Mouse (Mus musculus) stomach, embryonic 14.5 days (tissue): Measurements from ENCODE around the gene 4632433K11Rik. TPM values are rescaled to one million over a fixed set of nuclear protein-coding genes. Genes with fewer than 3 reads are reported as not detected.
A peak's percentile ranks its signal among the peaks of the same experiment; 100 is the strongest.

Experiments
- ATAC-seq: fragments of 200-750 bp; cut with Nextera tagmentation; 2 replicates; pipeline ENCODE4 v1.8.0; 2017; ENCODE audit warnings: low read depth, moderate TSS enrichment; ENCODE audit not compliant: insufficient number of reproducible peaks, insufficient read depth, low FRiP score
- H3K27ac ChIP-seq: fragments of 300-500 bp; sonication (generic); 2 replicates; pipeline ENCODE4 v1.5.1; 2014; ENCODE audit warnings: mild to moderate bottlenecking, low read length, moderate library complexity, mixed read lengths
- H3K27me3 ChIP-seq: fragments of 300-500 bp; sonication (generic); 2 replicates; pipeline ENCODE4 v1.6.1; 2014; ENCODE audit warnings: low read length, control low read depth, mixed read lengths; ENCODE audit not compliant: control insufficient read depth, insufficient read depth
- H3K36me3 ChIP-seq: fragments of 300-500 bp; sonication (generic); 2 replicates; pipeline ENCODE4 v1.6.1; 2014; ENCODE audit warnings: mild to moderate bottlenecking, control low read depth, low read length, moderate library complexity, mixed read lengths; ENCODE audit not compliant: control insufficient read depth, insufficient read depth
- H3K4me1 ChIP-seq: fragments of 300-500 bp; sonication (generic); 2 replicates; pipeline ENCODE4 v1.6.1; 2014; ENCODE audit warnings: low read length, control low read depth, mixed read lengths; ENCODE audit not compliant: control insufficient read depth, insufficient read depth
- H3K4me2 ChIP-seq: fragments of 300-500 bp; sonication (generic); replicated peaks from 2 replicates; pipeline ENCODE4 v1.6.1; 2014; ENCODE audit warnings: low read depth, low read length, control low read depth
- H3K4me3 ChIP-seq: fragments of 300-500 bp; sonication (generic); 2 replicates; pipeline ENCODE4 v1.5.1; 2014; ENCODE audit warnings: low read depth, low read length, control low read depth
- H3K9ac ChIP-seq: fragments of 300-500 bp; sonication (generic); replicated peaks from 2 replicates; pipeline ENCODE4 v1.6.1; 2014; ENCODE audit warnings: low read depth, mild to moderate bottlenecking, control low read depth, low read length, moderate library complexity, mixed read lengths
- H3K9me3 ChIP-seq: fragments of 300-500 bp; sonication (generic); 2 replicates; pipeline ENCODE4 v1.6.1; 2016; ENCODE audit warnings: low read depth, low read length, control low read depth; ENCODE audit not compliant: control insufficient read depth
- WGBS: fragments of 180-500 bp; shearing (Covaris S2); extraction: QIAGEN DNeasy Blood & Tissue Kit; methylation state at CpG from one replicate; pipeline ENCODE4 v1.1.7; 2014; 5-methylcytosine and 5-hydroxymethylcytosine counted together
- polyA plus RNA-seq: library from polyadenylated mRNA; unstranded; fragments of >200 nt; fragmentation: Nextera tagmentation; extraction: Ambion mirVana; gene quantifications from 2 replicates; pipeline ENCODE4 v1.2.1, GENCODE M21; 2014

The 4632433K11Rik gene
- polyA plus RNA-seq, 1 experiment from 2014 or later, result not detected

DNA sequence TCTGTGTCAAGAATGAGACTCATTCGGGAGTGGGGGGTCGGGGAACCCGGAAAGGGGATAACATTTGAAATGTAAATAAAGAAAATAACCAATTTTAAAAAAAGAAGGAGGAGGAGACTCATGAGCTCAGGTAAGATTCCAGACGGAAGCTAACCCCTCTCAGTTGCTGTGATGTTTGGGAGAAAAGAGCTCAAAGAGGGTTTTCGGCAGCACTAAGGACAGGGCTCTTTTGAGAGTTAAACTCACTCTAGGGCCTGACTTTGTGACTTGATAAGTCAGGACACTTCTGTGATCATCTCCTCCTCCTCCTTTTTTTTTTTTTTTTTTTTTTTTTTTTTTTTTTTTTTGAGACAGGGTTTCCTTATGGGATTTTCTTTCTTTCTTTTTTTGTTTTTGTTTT is 5.0 kb downstream of the 4632433K11Rik start:
- ATAC-seq, result no peak
- Histone ChIP-seq H3K4me3 (peak overlapping the region; percentile 57), H3K27ac (peak overlapping the region; percentile 95; the same call in 1 of the 2 replicates), H3K36me3 (peaks cover 15% of the 10 kb centered on the region; the same call in 1 of the 2 replicates), H3K4me2 (peak overlapping the region; percentile 44), H3K27me3 (no peaks in the 10 kb centered on the region), H3K9ac (peak overlapping the region; percentile 63; the same call in 1 of the 2 replicates), H3K4me1 (no peaks in the 10 kb centered on the region), H3K9me3 (no peaks in the 10 kb centered on the region; the same call in 1 of the 2 replicates)
- 29% methylated on average over 5 of the region's 5 CpGs for WGBS

DNA sequence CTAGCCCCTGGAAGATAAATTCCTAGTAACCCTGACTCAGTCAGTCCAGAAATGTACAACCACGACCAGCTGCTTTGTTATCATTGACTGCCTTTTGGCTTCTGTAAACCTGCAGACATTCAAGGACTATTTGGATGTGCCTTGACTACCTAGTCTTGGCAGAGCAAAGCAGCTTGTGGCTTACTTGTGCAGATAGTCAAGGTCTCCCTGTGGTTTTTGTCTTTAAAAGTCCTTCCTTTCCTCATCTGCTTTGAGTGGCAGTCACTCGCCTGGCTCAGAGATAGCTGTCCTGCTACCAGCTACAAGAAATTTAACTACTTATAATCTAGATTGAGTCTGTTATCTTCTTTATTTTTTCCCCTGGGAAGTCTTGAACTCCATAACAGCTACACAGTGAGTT is 11.1 kb downstream of the 4632433K11Rik start:
- no peak overlapping the region for H3K9ac ChIP-seq
- no peaks in the 10 kb centered on the region for H3K36me3 ChIP-seq
- no peaks in the 10 kb centered on the region for H3K27me3 ChIP-seq
- no peak overlapping the region for H3K4me3 ChIP-seq
- no peak overlapping the region for H3K27ac ChIP-seq
- no peaks in the 10 kb centered on the region for H3K9me3 ChIP-seq
- no peak overlapping the region for H3K4me2 ChIP-seq
- no peaks in the 10 kb centered on the region for H3K4me1 ChIP-seq
- ATAC-seq, result no peak
- 77% methylated on average over 2 of the region's 2 CpGs for WGBS

DNA sequence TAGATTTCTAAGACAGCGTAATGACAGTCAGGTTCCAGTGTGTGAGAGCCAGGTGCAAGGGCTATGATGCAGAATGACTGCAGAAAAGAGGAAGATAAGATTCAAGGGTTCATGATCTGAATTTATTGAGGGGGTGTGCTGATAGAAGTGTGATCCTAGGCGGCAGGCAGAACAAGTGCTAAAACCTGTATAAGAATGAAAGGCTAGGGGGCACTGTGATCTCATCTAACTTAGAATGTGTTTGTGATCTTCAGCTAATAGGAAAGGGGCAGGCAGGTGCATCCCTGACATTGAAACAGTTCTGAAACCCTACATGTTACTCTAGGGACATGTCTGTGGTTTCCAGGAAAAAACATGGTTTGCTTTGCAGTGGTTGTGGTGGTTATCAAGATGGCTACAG is 12.2 kb downstream of the 4632433K11Rik start:
- no peaks in the 10 kb centered on the region for H3K9me3 ChIP-seq
- H3K4me2 ChIP-seq, result no peak overlapping the region
- 75% methylated on average over 2 of the region's 2 CpGs for WGBS
- no peak overlapping the region for H3K4me3 ChIP-seq
- no peaks in the 10 kb centered on the region for H3K27me3 ChIP-seq
- H3K4me1 ChIP-seq, result no peaks in the 10 kb centered on the region
- H3K9ac ChIP-seq, result no peak overlapping the region
- ATAC-seq, result no peak
- H3K27ac ChIP-seq, result no peak overlapping the region
- H3K36me3 ChIP-seq, result no peaks in the 10 kb centered on the region

DNA sequence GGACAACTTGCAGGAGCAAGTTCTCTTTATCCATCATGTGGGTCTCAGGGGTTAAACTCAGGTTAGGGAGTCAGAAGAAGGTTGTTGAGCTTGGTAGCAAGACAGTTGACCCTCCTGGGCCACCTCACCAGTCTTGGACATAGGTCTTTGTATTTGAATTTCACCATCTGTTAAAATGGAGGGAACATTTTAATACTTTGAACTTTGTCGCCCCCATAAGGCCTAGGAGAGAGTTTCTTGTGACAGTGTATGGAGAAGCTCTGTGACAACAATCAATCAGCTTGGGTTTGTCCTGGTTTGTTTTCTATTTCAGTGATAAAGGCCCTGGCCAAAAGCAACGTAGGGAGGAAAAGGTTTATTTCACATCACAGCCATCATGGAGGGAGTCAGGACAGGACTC is 13.4 kb downstream of the 4632433K11Rik start:
- Histone ChIP-seq H3K4me3 (no peak overlapping the region), H3K4me2 (no peak overlapping the region), H3K36me3 (no peaks in the 10 kb centered on the region), H3K27ac (no peak overlapping the region), H3K9ac (no peak overlapping the region), H3K27me3 (no peaks in the 10 kb centered on the region), H3K4me1 (no peaks in the 10 kb centered on the region; the same call in 1 of the 2 replicates), H3K9me3 (no peaks in the 10 kb centered on the region)
- ATAC-seq, result no peak
- 25% methylated on average over 2 of the region's 2 CpGs for WGBS

DNA sequence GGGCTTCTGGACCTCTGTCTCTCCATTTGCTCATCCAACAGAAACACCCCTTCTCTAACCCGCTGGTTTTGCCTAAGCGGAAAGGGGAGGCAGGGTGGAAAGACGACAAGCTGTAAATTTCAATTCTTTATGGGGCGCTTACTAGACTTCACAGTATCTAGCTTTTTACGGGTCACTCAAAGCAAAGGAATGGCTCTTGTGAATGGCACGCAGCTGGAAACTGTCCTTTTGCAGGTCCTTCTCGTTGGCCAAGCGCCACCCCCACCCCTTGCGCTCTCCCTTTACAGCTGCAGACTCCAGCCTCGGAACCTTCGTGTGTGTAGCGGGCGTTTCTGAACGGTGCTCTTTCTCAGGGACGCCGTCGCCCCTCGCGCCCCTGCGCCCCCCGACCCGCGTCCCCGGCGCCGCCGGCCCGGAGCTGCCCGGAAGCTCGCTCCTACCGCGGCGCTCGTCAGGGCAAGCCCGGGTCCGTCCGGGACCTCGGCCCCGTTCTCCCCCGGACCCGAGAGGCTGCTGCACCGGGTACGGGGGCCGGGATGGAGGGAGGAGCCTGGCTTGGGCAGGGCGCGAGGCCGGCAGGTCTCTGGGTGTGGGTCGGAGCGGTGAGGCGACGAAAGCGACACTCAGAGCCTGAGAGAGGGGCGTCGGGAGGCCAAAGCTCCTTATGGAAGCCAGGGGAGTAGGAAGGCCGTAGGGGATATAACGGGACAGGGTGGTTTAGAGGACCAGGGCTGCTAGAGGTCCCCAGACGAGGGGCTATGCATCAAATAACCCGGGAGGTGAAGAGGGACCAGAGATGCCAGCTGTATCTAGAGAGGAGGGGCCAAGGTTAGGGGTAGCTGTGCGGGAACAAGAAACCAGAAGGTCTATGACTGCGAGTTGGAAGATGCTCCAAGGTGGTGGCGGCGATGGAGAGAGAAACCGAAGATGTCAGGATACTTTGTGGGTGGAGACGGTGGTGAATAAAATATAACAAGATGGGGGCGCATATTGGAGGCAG is 17.6 kb downstream of the 4632433K11Rik start, which contains the start of gene Zfp580:
Gene Zfp580, plus strand, starts transcription at position 346 of the 1,000 bp plus-strand sequence.
- Histone ChIP-seq H3K4me3 (peak within 1 kb of the TSS; percentile 77), H3K36me3 (no peaks in the 10 kb centered on the region), H3K27me3 (peaks cover 21% of the 10 kb centered on the region), H3K9me3 (no peaks in the 10 kb centered on the region), H3K4me1 (peaks cover 16% of the 10 kb centered on the region), H3K9ac (peak within 1 kb of the TSS; percentile 78), H3K27ac (peak within 1 kb of the TSS; percentile 63; the same call in 1 of the 2 replicates), H3K4me2 (peak within 1 kb of the TSS; percentile 91)
- under 1% methylated on average over 65 of the region's 65 CpGs for WGBS
- ATAC-seq, result peak; percentile 68; the same call in 1 of the 2 replicates

DNA sequence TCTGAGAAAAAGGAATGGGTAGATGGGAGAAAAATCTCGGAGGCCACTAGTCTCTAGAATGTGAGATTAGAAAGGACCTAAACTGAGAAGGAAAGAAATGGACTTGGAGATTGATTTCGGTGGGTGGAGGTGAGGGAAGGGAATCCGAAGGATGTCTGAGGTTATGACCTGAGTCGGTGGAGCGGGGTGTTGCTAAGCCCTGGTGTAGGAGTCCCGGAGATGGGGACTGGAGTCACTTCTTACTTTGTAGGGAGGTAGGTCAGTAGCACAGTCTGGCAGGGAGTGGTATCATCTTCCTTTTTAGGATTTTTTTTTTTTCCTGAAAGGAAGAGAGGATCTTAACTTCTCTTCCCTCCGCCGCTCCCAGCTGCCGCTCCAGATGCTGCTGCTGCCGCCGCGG is 18.5 kb downstream of the 4632433K11Rik start:
- under 1% methylated on average over 12 of the region's 12 CpGs for WGBS
- H3K4me1 ChIP-seq, result peaks cover 16% of the 10 kb centered on the region
- peak overlapping the region; percentile 30; the same call in 1 of the 2 replicates for H3K9ac ChIP-seq
- peak overlapping the region; percentile 91 for H3K4me2 ChIP-seq
- no peak overlapping the region for H3K27ac ChIP-seq
- peak overlapping the region; percentile 77 for H3K4me3 ChIP-seq
- H3K27me3 ChIP-seq, result peaks cover 21% of the 10 kb centered on the region
- ATAC-seq, result no peak
- H3K36me3 ChIP-seq, result no peaks in the 10 kb centered on the region
- H3K9me3 ChIP-seq, result no peaks in the 10 kb centered on the region

DNA sequence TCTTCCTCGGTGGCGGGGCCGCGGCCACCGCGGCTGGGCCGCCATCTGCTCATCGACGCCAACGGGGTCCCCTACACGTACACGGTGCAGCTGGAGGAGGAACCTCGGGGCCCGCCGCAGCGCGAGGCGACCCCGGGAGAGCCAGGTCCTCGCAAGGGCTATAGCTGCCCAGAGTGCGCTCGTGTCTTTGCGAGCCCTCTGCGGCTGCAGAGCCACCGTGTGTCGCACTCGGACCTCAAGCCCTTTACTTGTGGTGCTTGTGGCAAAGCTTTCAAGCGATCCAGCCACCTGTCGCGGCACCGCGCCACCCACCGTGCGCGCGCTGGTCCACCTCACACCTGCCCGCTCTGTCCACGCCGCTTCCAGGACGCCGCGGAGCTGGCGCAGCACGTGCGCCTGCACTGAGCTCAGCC is 19.0 kb downstream of the 4632433K11Rik start:
- H3K9ac ChIP-seq, result peak overlapping the region; percentile 30; the same call in 1 of the 2 replicates
- peak overlapping the region; percentile 91 for H3K4me2 ChIP-seq
- peaks cover 16% of the 10 kb centered on the region for H3K4me1 ChIP-seq
- H3K4me3 ChIP-seq, result peak overlapping the region; percentile 77
- H3K27me3 ChIP-seq, result peaks cover 23% of the 10 kb centered on the region
- no peak for ATAC-seq
- H3K9me3 ChIP-seq, result no peaks in the 10 kb centered on the region
- WGBS, result 4% methylated on average over 45 of the region's 45 CpGs
- H3K27ac ChIP-seq, result no peak overlapping the region
- H3K36me3 ChIP-seq, result no peaks in the 10 kb centered on the region

DNA sequence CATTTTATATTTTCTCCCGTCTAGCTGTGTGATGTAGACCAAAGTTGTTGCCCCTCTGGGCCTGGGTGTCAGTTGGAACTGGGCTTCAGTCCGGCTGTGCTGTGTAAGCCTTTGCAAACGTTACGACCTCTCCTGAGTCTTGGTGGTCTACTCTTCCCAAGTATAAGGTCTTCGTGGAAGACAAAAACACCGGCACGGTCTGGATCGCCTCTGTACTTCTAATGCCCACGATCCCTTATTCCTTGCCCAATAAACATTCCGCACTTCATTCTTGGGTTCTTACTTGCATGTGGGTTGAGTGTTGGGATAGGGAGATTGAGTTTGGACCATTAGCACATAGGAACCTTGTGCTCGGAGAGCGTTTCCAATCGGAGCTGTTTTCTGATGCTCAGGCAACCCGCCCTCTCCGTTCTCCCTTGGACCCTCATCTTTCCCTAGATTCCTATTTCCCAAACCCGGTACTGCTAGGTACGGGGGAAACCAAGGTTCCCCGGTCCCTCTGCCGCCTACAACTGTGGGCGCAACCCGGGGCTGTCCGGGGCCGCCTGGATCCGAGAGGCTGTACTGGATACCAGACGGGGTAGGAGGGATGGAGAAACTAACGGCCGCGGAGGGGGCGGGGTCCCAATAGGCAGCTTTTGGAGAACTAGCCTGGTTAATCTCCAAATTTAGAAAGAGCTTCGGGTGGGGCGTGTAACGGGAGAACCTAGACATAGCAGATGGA is 19.7 kb downstream of the 4632433K11Rik start:
- H3K27ac ChIP-seq, result no peak overlapping the region
- ATAC-seq, result no peak
- H3K4me1 ChIP-seq, result peaks cover 16% of the 10 kb centered on the region
- H3K9me3 ChIP-seq, result no peaks in the 10 kb centered on the region
- peak overlapping the region; percentile 77 for H3K4me3 ChIP-seq
- WGBS, result 9% methylated on average over 32 of the region's 32 CpGs
- H3K27me3 ChIP-seq, result peaks cover 23% of the 10 kb centered on the region
- H3K4me2 ChIP-seq, result peak overlapping the region; percentile 91
- peak overlapping the region; percentile 30; the same call in 1 of the 2 replicates for H3K9ac ChIP-seq
- H3K36me3 ChIP-seq, result no peaks in the 10 kb centered on the region
